Comparison of ENCODE assay signal across 21 mouse cellular contexts in the genomic region with DNA sequence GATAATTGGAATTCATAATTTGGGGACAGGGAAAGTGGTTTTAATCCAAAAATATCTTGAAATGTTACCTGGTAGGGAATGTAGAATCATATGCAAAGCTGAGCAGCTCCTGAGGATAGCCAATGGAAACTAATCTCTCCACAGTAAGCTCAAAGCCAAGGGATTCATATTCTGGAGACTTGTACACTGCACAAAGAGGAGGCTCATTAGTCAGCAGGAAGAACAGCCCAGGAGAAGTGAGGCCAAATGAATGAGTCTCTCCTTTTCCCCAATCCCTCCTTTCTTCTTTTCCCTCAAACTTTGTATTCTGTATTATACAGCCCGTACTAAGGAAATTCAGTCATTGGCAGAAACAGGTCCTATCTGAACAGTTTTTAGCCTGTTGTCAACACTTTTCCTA.
A peak's percentile ranks its signal among the peaks of the same experiment; 100 is the strongest.
DNase-seq lines count a peak whose midpoint lies in the region; ATAC-seq and TF ChIP-seq lines count a peak whose summit lies in the region.
"Had no signal": no experiment of that assay in that cellular context is flagged by ENCODE, and none has a peak within 500 bp of the region (broad histone marks: within the 10 kb centered on the region; RNA-seq: fewer than 3 reads in every experiment).

No protein-coding gene starts in this region.

- H3K9ac ChIP-seq in liver, embryonic 12.5 days, result peak overlapping the region; percentile 47
- no peak overlapping the region for H3K9ac ChIP-seq in liver, postnatal 0 days (replicated peaks)
- H3K9ac ChIP-seq in forebrain, embryonic 13.5 days, result no peak overlapping the region
- H3K9ac ChIP-seq: forebrain, embryonic 15.5 days; hindbrain, embryonic 15.5 days; midbrain, embryonic 13.5 days had no signal

- peak; percentile 55 for ATAC-seq in liver, embryonic 12.5 days
- ATAC-seq in liver, postnatal 0 days, result peak; percentile 32; the same call in 1 of the 2 replicates
- ATAC-seq in forebrain, embryonic 13.5 days, result no peak
- ATAC-seq: forebrain, embryonic 15.5 days; inflammation-experienced regulatory T-cells, adult 6 months; midbrain, embryonic 13.5 days had no signal

- no peaks in the 10 kb centered on the region for H3K27me3 ChIP-seq in liver, embryonic 12.5 days (replicated peaks)
- H3K27me3 ChIP-seq in liver, postnatal 0 days (ENCODE audit: insufficient read depth, low read length), result no peaks in the 10 kb centered on the region
- H3K27me3 ChIP-seq in forebrain, embryonic 13.5 days, result no peaks in the 10 kb centered on the region
- H3K27me3 ChIP-seq: forebrain, embryonic 15.5 days; hindbrain, embryonic 15.5 days; midbrain, embryonic 13.5 days had no signal

- peaks cover 93% of the 10 kb centered on the region for H3K4me1 ChIP-seq in liver, embryonic 12.5 days
- peaks cover 50% of the 10 kb centered on the region for H3K4me1 ChIP-seq in liver, postnatal 0 days (ENCODE audit: insufficient read depth)
- peaks cover 14% of the 10 kb centered on the region for H3K4me1 ChIP-seq in forebrain, embryonic 13.5 days
- H3K4me1 ChIP-seq: forebrain, embryonic 15.5 days; hindbrain, embryonic 15.5 days had no signal

- no peak for TF ChIP-seq CTCF in left cerebral cortex, adult 2 months (IDR thresholded peaks at IDR 0.05)
- no peak for TF ChIP-seq CTCF in liver, postnatal 0 days (IDR thresholded peaks at IDR 0.05; ENCODE audit: low read depth)

- no peaks in the 10 kb centered on the region for H3K9me3 ChIP-seq in liver, embryonic 12.5 days (replicated peaks)
- no peaks in the 10 kb centered on the region for H3K9me3 ChIP-seq in liver, postnatal 0 days (ENCODE audit: low read length)
- H3K9me3 ChIP-seq in forebrain, embryonic 13.5 days (replicated peaks), result no peaks in the 10 kb centered on the region
- H3K9me3 ChIP-seq: forebrain, embryonic 15.5 days; hindbrain, embryonic 15.5 days; midbrain, embryonic 13.5 days had no signal

- H3K27ac ChIP-seq in left cerebral cortex, adult 2 months, result peak overlapping the region; percentile 69; the same call in 1 of the 2 replicates
- H3K27ac ChIP-seq in liver, embryonic 12.5 days, result peak overlapping the region; percentile 95
- H3K27ac ChIP-seq in liver, postnatal 0 days (ENCODE audit: low read depth), result peak overlapping the region; percentile 82
- H3K27ac ChIP-seq in forebrain, embryonic 13.5 days, result no peak overlapping the region
- H3K27ac ChIP-seq: forebrain, embryonic 15.5 days; hindbrain, embryonic 15.5 days; macrophage; midbrain, embryonic 13.5 days had no signal

- H3K4me3 ChIP-seq in left cerebral cortex, adult 2 months, result no peak overlapping the region
- peak overlapping the region; percentile 14; the same call in 1 of the 2 replicates for H3K4me3 ChIP-seq in liver, embryonic 12.5 days
- H3K4me3 ChIP-seq in liver, postnatal 0 days (ENCODE audit: low read depth, low read length), result no peak overlapping the region
- H3K4me3 ChIP-seq in forebrain, embryonic 13.5 days, result no peak overlapping the region
- H3K4me3 ChIP-seq: forebrain, embryonic 15.5 days; hindbrain, embryonic 15.5 days; midbrain, embryonic 13.5 days had no signal

- intact Hi-C loops in left cerebral cortex, adult 2 months (cut with DNase I), result no loop called here

- H3K4me2 ChIP-seq in liver, embryonic 12.5 days, result peak overlapping the region; percentile 60
- H3K4me2 ChIP-seq in liver, postnatal 0 days (ENCODE audit: low read depth, low read length), result peak overlapping the region; percentile 59
- no peak overlapping the region for H3K4me2 ChIP-seq in forebrain, embryonic 13.5 days
- H3K4me2 ChIP-seq: forebrain, embryonic 15.5 days; hindbrain, embryonic 15.5 days; midbrain, embryonic 13.5 days had no signal

- WGBS in liver, embryonic 12.5 days (ENCODE audit: insufficient replicate concordance), result 33% methylated on average over 1 of the region's 1 CpGs
- 69% methylated on average over 1 of the region's 1 CpGs for WGBS in liver, postnatal 0 days (ENCODE audit: insufficient replicate concordance)
- 68% methylated on average over 1 of the region's 1 CpGs for WGBS in forebrain, embryonic 13.5 days

- H3K36me3 ChIP-seq in liver, embryonic 12.5 days, result peaks cover 25% of the 10 kb centered on the region
- peaks cover 12% of the 10 kb centered on the region for H3K36me3 ChIP-seq in liver, postnatal 0 days (replicated peaks; ENCODE audit: insufficient read depth, low read length)
- H3K36me3 ChIP-seq in forebrain, embryonic 13.5 days (ENCODE audit: poor library complexity, severe bottlenecking), result no peaks in the 10 kb centered on the region
- H3K36me3 ChIP-seq: forebrain, embryonic 15.5 days; hindbrain, embryonic 15.5 days had no signal

- TF ChIP-seq EP300 in liver, postnatal 0 days (IDR thresholded peaks at IDR 0.05; ENCODE audit: low read depth), result no peak

- peak; percentile 42 for DNase-seq in heart, adult 11 months
- no peak for DNase-seq in heart, postnatal 4 days
- no peak for DNase-seq in left cerebral cortex, adult 2 months (ENCODE audit: extremely low spot score in 1 of 2, low spot score in 2 of 2)
- DNase-seq in left cerebral cortex, adult 9 months (ENCODE audit: low spot score in 2 of 2), result no peak
- DNase-seq in liver, postnatal 0 days, result no peak
- DNase-seq in thymus, postnatal 10 days (ENCODE audit: low spot score in 2 of 2), result no peak
- DNase-seq: adrenal gland, postnatal 25 days; cerebellum, adult 18-20 months; cerebellum, postnatal 10 days; gastrocnemius, postnatal 25 days; heart, adult 18-20 months; kidney, adult 11 months; kidney, postnatal 25 days; right cerebral cortex, postnatal 14 days had no signal
